Mouse (Mus musculus): ENCODE data around the gene Mafb. TPM values are rescaled to one million over a fixed set of nuclear protein-coding genes. Genes with fewer than 3 reads are reported as not detected.

The Mafb gene
- polyA plus RNA-seq, 1 experiment from 2014 or later = 5.6 TPM

DNA sequence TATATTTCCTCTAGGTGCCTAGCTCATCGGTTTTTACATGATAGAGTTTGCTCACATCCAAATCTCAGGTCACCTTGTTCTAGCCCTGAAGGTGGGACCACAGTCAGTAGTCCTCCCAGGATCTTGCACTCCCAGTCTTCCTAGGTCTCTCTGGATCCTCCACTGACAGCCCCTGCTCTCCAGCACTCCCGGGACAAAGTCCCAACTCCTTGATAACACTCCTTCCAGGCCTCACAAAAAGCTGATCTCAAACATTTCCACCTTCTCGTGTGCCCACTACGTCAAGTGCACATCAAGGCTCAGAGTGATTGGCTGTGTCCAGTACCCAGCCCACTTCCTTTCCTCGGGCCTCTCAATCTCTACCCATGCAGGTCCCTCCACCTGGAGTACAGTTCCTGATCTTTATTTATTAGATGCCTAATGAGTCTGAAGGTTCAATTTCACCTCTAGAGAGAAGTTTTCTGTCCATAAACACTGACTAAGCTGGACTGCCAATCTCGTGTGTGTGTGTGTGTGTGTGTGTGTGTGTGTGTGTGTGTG is 41.7 kb downstream of the Mafb start:
- H3K27ac ChIP-seq (ENCODE audit: low read length) = no peak overlapping the region
- WGBS = 87% methylated on average over 6 of the region's 6 CpGs
- H3K4me1 ChIP-seq (ENCODE audit: control insufficient read depth, insufficient read depth, low read length) = no peaks in the 10 kb centered on the region
- no peaks in the 10 kb centered on the region for H3K36me3 ChIP-seq (ENCODE audit: control insufficient read depth, insufficient read depth, low read length)
- no peak overlapping the region for H3K4me3 ChIP-seq (ENCODE audit: low read depth, low read length)
- H3K27me3 ChIP-seq (ENCODE audit: control insufficient read depth, insufficient read depth, low read depth, low read length) = no peaks in the 10 kb centered on the region
- no peak for ATAC-seq
- H3K9me3 ChIP-seq (replicated peaks; ENCODE audit: control insufficient read depth, low read length, poor library complexity, severe bottlenecking) = no peaks in the 10 kb centered on the region
- H3K9ac ChIP-seq (ENCODE audit: low read depth, low read length) = no peak overlapping the region
- H3K4me2 ChIP-seq (ENCODE audit: low read length) = no peak overlapping the region

DNA sequence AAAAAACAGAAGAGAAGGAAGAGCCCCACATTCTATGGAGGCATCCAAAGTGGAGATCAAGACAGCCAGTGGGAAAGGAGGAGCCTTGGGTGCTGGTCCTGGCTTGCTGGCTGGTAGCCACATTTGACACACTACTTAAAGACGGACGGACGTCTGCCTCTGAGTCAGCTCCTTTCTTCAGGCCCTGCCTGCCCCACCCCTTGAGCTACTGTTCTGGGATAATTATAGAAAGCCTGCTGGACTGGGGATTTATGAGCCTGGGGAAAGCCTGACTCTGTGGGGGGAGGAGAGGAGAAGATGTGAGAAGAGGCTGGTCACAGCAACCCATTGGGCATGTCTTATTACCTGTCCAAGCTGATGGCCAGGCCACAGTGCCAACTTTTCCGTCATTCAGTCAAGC is 45.0 kb downstream of the Mafb start:
- Histone ChIP-seq H3K4me2 (ENCODE audit: low read length) (no peak overlapping the region), H3K4me1 (ENCODE audit: control insufficient read depth, insufficient read depth, low read length) (no peaks in the 10 kb centered on the region), H3K9me3 (replicated peaks; ENCODE audit: control insufficient read depth, low read length, poor library complexity, severe bottlenecking) (no peaks in the 10 kb centered on the region), H3K9ac (ENCODE audit: low read depth, low read length) (no peak overlapping the region), H3K4me3 (ENCODE audit: low read depth, low read length) (no peak overlapping the region), H3K27me3 (ENCODE audit: control insufficient read depth, insufficient read depth, low read depth, low read length) (no peaks in the 10 kb centered on the region), H3K27ac (ENCODE audit: low read length) (no peak overlapping the region), H3K36me3 (ENCODE audit: control insufficient read depth, insufficient read depth, low read length) (no peaks in the 10 kb centered on the region)
- no peak for ATAC-seq
- 52% methylated on average over 4 of the region's 4 CpGs for WGBS

DNA sequence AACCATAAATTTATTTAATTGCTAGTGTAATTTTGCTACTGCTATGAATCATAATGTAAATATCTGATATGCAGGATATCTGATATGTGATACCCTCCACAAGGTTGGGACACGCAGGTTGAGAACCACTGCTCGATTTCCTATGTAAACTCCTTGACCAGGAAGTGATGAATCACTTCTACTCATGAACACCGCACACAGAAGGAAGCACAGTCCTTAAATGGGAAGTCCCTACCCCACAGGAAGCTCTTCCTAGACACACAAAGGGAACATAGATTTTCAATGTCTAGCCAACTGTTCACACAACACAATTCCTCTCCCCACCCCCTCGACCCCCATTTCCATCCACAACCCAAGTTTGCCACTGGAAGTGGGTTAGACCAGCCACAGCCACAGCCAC is 48.6 kb downstream of the Mafb start:
- 81% methylated on average over 4 of the region's 4 CpGs for WGBS
- no peak for ATAC-seq

More for the DNA sequence above, 48.6 kb downstream of the Mafb start:
- Histone ChIP-seq H3K27me3 (ENCODE audit: control insufficient read depth, insufficient read depth, low read depth, low read length) (no peaks in the 10 kb centered on the region), H3K36me3 (ENCODE audit: control insufficient read depth, insufficient read depth, low read length) (no peaks in the 10 kb centered on the region), H3K4me3 (ENCODE audit: low read depth, low read length) (no peak overlapping the region), H3K27ac (ENCODE audit: low read length) (no peak overlapping the region), H3K9ac (ENCODE audit: low read depth, low read length) (no peak overlapping the region), H3K9me3 (replicated peaks; ENCODE audit: control insufficient read depth, low read length, poor library complexity, severe bottlenecking) (no peaks in the 10 kb centered on the region), H3K4me2 (ENCODE audit: low read length) (no peak overlapping the region), H3K4me1 (ENCODE audit: control insufficient read depth, insufficient read depth, low read length) (peaks cover 4% of the 10 kb centered on the region; the same call in 1 of the 2 replicates)

Other genes with a start within 250 kb of the Mafb start
- not detected in 2 replicates for gene Gm826, start 32.9 kb downstream of the Mafb start, polyA plus RNA-seq (2015; fragmentation: Nextera tagmentation; extraction: Ambion mirVana)